Mouse (Mus musculus) intestine, postnatal 0 days (tissue): ENCODE measurements at regions not wholly inside any gene's neighbourhood (a gene's known extent, or its start where the extent isn't known, plus 50 kb on each side); places are given as distances from the start of the nearest gene placed in this dataset.

Source experiments
- ATAC-seq: fragments of 200-750 bp; cut with Nextera tagmentation; 2 replicates; pipeline ENCODE4 v1.8.0; 2017; ENCODE audit warnings: mild to moderate bottlenecking, moderate TSS enrichment, moderate library complexity
- H3K27ac ChIP-seq: fragments of 300-500 bp; sonication (generic); 2 replicates; pipeline ENCODE4 v1.5.1; 2014; ENCODE audit warnings: mild to moderate bottlenecking, low read depth, low read length, moderate library complexity
- H3K27me3 ChIP-seq: fragments of 300-500 bp; sonication (generic); replicated peaks from 2 replicates; pipeline ENCODE4 v1.6.1; 2014; ENCODE audit warnings: low read length, mixed read lengths; ENCODE audit not compliant: control insufficient read depth, insufficient read depth
- H3K36me3 ChIP-seq: fragments of 300-500 bp; sonication (generic); 2 replicates; pipeline ENCODE4 v1.6.1; 2014; ENCODE audit warnings: mild to moderate bottlenecking, moderate library complexity; ENCODE audit not compliant: control insufficient read depth, insufficient read depth
- H3K4me1 ChIP-seq: fragments of 300-500 bp; sonication (generic); replicated peaks from 2 replicates; pipeline ENCODE4 v1.6.1; 2014; ENCODE audit warnings: antibody characterized with exemption, low read length, mixed read lengths; ENCODE audit not compliant: control insufficient read depth, insufficient read depth
- H3K4me2 ChIP-seq: fragments of 300-500 bp; sonication (generic); replicated peaks from 2 replicates; pipeline ENCODE4 v1.6.1; 2014; ENCODE audit warnings: low read depth, mild to moderate bottlenecking, moderate library complexity
- H3K4me3 ChIP-seq: fragments of 300-500 bp; sonication (generic); 2 replicates; pipeline ENCODE4 v1.5.1; 2014; ENCODE audit warnings: low read depth, low read length
- H3K9ac ChIP-seq: fragments of 300-500 bp; sonication (generic); 2 replicates; pipeline ENCODE4 v1.6.1; 2014; ENCODE audit warnings: mild to moderate bottlenecking, low read depth, low read length
- H3K9me3 ChIP-seq: fragments of 300-500 bp; sonication (generic); 2 replicates; pipeline ENCODE4 v1.6.1; 2016; ENCODE audit warnings: mixed run types; ENCODE audit not compliant: control insufficient read depth
- CTCF ChIP-seq: sonication (generic); IDR thresholded peaks from 2 replicates; pipeline ENCODE4 v1.5.1; 2016; ENCODE audit warnings: low read depth, mild to moderate bottlenecking, control low read depth, antibody characterized with exemption, moderate library complexity
- WGBS: fragments of 180-500 bp; shearing (Covaris S2); extraction: QIAGEN DNeasy Blood & Tissue Kit; methylation state at CpG from one replicate; pipeline ENCODE4 v1.1.7; 2014; 5-methylcytosine and 5-hydroxymethylcytosine counted together

DNA sequence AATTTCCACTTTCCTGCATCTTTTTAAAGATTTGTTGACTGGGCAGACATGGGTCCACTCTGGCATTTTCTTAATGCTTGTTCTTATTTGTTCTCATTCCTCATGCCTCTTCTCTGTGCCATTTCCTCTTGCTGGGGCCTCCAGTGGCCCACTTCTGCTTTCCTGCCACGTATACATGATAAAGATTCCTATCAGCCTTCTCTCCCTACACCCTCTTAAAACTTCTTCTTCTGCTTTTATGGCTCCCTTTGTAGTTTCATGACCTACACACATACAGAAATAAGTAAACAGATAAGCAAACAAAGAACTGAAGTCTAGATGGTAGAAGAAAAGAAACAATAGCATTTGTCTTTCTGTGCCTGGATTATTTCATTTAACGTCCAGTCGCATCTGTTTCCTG is 110.9 kb upstream of the Tab2 start:
- no peak for TF ChIP-seq CTCF
- no peak overlapping the region for H3K9ac ChIP-seq
- H3K27ac ChIP-seq, result no peak overlapping the region
- no peak overlapping the region for H3K4me3 ChIP-seq
- H3K4me2 ChIP-seq, result no peak overlapping the region
- no peaks in the 10 kb centered on the region for H3K27me3 ChIP-seq
- H3K9me3 ChIP-seq, result no peaks in the 10 kb centered on the region
- peaks cover 4% of the 10 kb centered on the region; the same call in 1 of the 2 replicates for H3K4me1 ChIP-seq
- no peaks in the 10 kb centered on the region for H3K36me3 ChIP-seq
- 46% methylated on average over 3 of the region's 3 CpGs for WGBS
- no peak for ATAC-seq

DNA sequence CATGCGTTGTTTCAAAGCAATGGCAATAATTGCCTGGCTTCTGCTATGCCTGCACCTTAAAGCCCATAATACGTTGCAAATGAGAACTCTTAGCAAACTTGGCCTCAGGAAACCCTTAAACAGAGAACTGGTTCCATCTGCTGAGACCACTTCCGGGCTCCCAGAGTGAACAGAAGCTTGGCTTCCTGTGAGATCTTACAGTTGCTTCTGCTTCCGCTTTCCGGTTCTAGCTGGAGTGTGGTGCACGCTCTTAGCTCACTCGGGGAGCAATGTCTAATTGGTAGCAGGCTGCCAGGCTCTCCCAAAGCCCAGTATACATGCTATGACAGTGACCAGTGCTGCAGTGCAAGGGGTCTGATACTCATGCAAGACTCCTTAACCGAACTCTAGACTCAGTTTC is 109.7 kb upstream of the Tab2 start:
- Histone ChIP-seq H3K36me3 (no peaks in the 10 kb centered on the region), H3K9ac (no peak overlapping the region), H3K9me3 (no peaks in the 10 kb centered on the region), H3K27ac (no peak overlapping the region), H3K27me3 (no peaks in the 10 kb centered on the region), H3K4me1 (peaks cover 4% of the 10 kb centered on the region; the same call in 1 of the 2 replicates), H3K4me2 (no peak overlapping the region), H3K4me3 (no peak overlapping the region)
- 78% methylated on average over 8 of the region's 8 CpGs for WGBS
- no peak for TF ChIP-seq CTCF
- no peak for ATAC-seq

DNA sequence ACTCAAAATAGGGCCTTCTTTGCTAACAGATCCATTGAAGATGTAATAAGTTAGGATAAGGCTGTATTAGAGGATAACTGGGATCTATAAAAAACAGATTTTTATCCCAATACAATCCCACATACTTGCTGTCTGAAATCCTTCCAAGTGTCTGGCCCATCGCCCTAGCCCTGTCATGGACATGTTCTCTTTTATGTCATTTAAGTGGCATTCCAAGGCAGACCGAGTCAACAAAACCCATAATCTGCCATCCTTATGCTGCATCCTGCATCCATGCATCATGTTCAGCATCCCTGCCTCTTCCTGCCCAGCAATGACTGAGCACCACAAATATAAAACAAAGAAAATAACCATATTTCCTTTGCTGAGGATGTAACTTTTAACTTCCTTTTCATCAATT is 108.3 kb upstream of the Tab2 start:
- H3K4me3 ChIP-seq, result no peak overlapping the region
- H3K27ac ChIP-seq, result no peak overlapping the region
- no peak for ATAC-seq
- 79% methylated on average over 2 of the region's 2 CpGs for WGBS
- no peak overlapping the region for H3K9ac ChIP-seq
- H3K4me2 ChIP-seq, result no peak overlapping the region
- peaks cover 5% of the 10 kb centered on the region; the same call in 1 of the 2 replicates for H3K4me1 ChIP-seq
- H3K27me3 ChIP-seq, result no peaks in the 10 kb centered on the region
- TF ChIP-seq CTCF, result no peak
- H3K36me3 ChIP-seq, result no peaks in the 10 kb centered on the region
- H3K9me3 ChIP-seq, result no peaks in the 10 kb centered on the region

DNA sequence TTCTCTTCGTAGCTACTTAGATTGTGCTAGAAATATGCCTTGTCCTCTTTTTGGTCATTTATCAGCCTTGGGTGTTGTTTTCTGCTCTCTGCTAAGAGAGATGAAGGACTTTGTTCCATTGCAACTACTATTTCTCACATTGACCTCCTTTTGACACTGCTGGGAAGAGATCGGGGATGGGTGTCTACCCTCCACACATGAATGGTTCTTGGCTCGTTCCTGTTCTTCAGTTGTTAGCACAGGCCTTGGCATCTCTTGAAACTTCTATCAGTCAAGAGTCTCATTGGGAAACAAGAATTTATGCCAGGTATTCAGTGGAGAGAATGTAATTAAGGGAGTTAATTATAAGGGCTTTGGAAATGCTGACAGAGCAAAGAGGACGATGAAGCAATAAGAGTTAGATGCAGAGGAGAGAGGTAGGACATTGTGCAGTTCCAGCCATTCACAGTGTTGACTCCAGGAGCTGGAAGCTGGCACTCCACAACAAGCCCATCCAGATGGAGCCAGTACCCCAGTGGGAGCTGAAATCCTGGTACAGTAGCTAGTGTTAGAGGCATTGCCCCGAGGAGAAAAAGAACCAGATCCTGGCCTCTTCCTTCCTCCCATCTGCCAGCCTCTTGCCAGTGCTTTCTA is 107.5 kb upstream of the Tab2 start:
- no peaks in the 10 kb centered on the region for H3K27me3 ChIP-seq
- no peaks in the 10 kb centered on the region for H3K36me3 ChIP-seq
- H3K4me2 ChIP-seq, result no peak overlapping the region
- H3K9ac ChIP-seq, result no peak overlapping the region
- no peak for TF ChIP-seq CTCF
- H3K4me3 ChIP-seq, result no peak overlapping the region
- no peaks in the 10 kb centered on the region for H3K9me3 ChIP-seq
- ATAC-seq, result no peak
- peaks cover 5% of the 10 kb centered on the region; the same call in 1 of the 2 replicates for H3K4me1 ChIP-seq
- WGBS, result 66% methylated on average over 5 of the region's 5 CpGs
- no peak overlapping the region for H3K27ac ChIP-seq

DNA sequence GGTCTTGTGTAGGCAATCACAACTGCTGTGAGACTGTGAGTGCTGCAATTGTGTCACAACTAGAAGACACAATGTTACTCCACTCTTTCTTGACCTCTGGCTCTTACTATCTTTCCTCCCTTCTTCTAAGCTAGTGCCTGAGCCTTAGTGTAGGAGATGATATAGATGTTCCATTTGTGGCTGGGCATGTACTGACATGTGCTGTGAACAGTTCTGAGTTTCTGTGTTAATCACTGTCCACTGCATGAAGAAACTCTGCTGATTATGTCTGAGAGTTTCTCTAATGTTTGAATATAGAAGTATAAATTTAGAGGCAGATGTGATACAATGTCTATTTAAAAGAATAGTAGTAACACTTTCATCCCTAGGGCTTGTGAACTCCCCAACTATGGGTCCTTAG is 105.0 kb upstream of the Tab2 start:
- no peak for TF ChIP-seq CTCF
- no peak overlapping the region for H3K9ac ChIP-seq
- no peak overlapping the region for H3K4me3 ChIP-seq
- no peak overlapping the region for H3K27ac ChIP-seq
- no peaks in the 10 kb centered on the region for H3K9me3 ChIP-seq
- no peak for ATAC-seq
- no peaks in the 10 kb centered on the region for H3K36me3 ChIP-seq
- no peak overlapping the region for H3K4me2 ChIP-seq
- no peaks in the 10 kb centered on the region for H3K27me3 ChIP-seq
- H3K4me1 ChIP-seq, result peaks cover 5% of the 10 kb centered on the region; the same call in 1 of the 2 replicates

DNA sequence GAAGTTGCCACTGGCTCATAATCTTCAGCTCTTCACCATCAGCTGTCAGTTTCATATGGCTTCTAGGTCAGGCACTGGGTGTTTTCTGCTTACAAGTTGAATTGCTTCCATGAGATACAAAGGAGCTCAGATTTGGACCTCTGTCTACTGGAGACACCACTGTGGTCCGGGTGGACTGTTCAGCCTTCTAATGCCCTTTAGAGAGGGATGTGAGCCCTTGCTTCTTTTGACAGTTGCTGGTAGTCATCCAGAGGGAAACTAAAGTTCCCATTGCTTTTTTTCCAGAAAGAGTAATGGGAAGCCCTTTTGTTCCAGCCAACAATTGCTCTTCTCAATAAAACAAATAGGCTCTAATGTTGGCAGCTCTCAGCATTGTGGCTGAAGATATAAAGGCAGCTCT is 103.7 kb upstream of the Tab2 start:
- H3K36me3 ChIP-seq, result no peaks in the 10 kb centered on the region
- TF ChIP-seq CTCF, result no peak
- WGBS, result 77% methylated on average over 1 of the region's 1 CpGs

DNA sequence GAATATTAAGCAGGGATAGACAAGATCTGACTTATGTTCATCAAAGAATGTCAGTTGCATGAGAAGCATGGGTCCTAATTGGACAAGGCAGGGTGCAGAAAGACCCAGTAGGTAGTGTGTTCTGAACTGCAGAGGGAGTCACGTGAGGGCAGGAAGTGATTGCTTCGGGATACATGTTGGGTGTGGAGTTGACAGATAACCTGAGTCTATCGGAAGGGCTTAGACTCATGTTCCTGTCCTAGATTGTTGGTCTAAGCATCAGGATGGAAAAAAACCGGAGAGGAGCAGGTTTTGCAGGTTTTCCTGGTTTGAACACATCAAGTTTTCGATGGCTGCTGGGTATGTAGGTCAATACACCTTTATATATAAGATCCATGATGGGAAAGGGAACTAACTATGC is 101.8 kb upstream of the Tab2 start:
- ATAC-seq, result no peak

More for the DNA sequence above, 103.7 kb upstream of the Tab2 start:
- Histone ChIP-seq H3K9ac (no peak overlapping the region), H3K4me1 (peaks cover 5% of the 10 kb centered on the region; the same call in 1 of the 2 replicates), H3K27ac (no peak overlapping the region; the same call in 1 of the 2 replicates), H3K4me2 (no peak overlapping the region), H3K4me3 (no peak overlapping the region), H3K9me3 (no peaks in the 10 kb centered on the region), H3K27me3 (no peaks in the 10 kb centered on the region)
- no peak for ATAC-seq

More for the DNA sequence above, 101.8 kb upstream of the Tab2 start:
- H3K4me1 ChIP-seq, result 0 out of 2 replicates have a peak, but pooled peaks cover 2% of the 10 kb centered on the region
- no peak for TF ChIP-seq CTCF
- H3K4me3 ChIP-seq, result no peak overlapping the region
- 42% methylated on average over 5 of the region's 5 CpGs for WGBS
- H3K27me3 ChIP-seq, result no peaks in the 10 kb centered on the region
- H3K36me3 ChIP-seq, result no peaks in the 10 kb centered on the region
- H3K27ac ChIP-seq, result no peak overlapping the region
- H3K9me3 ChIP-seq, result no peaks in the 10 kb centered on the region
- no peak overlapping the region for H3K9ac ChIP-seq
- H3K4me2 ChIP-seq, result no peak overlapping the region
